Mouse (Mus musculus) WW6 (cell line): ENCODE measurements around the gene Olfr1056.
"Not testable (repeated sequence)": the region's sequence is repeated elsewhere in the genome, so short reads cannot be mapped to it uniquely, and the experiment has no call there.

ENCODE experiments used
- DNase-seq: peaks from one replicate; pipeline ENCODE4 v3.0.0-alpha.2; 2013; ENCODE audit warnings: low read depth, low spot score

The Olfr1056 gene

GRCm38 (mm10) chr2:86362369-86362768, at the start of gene Olfr1056:
Olfr1056 (minus strand) TSS chr2:86362469.
- no peak for DNase-seq

GRCm38 (mm10) chr2:86395114-86395513, 32.8 kb upstream of the Olfr1056 start:
- no peak for DNase-seq

- not testable (repeated sequence) for DNase-seq
Observed at GRCm38 (mm10) chr2:86388461-86388860, 26.2 kb upstream of the Olfr1056 start, which contains the start of gene Olfr1058. Olfr1058 (minus strand) TSS chr2:86388561.

GRCm38 (mm10) chr2:86378293-86378692, 16.0 kb upstream of the Olfr1056 start, which contains the start of gene Olfr1057:
Olfr1057 (minus strand) TSS chr2:86378393.
- DNase-seq, result no peak

GRCm38 (mm10) chr2:86366342-86366741, 4.1 kb upstream of the Olfr1056 start:
- not testable (repeated sequence) for DNase-seq

GRCm38 (mm10) chr2:86351751-86352150, 10.5 kb downstream of the Olfr1056 start:
- DNase-seq, result not testable (repeated sequence)

- DNase-seq, result no peak
Observed at GRCm38 (mm10) chr2:86350184-86350583, 12.1 kb downstream of the Olfr1056 start, which contains the start of gene Olfr1055. Olfr1055 (minus strand) TSS chr2:86350284.

GRCm38 (mm10) chr2:86335333-86335732, 26.9 kb downstream of the Olfr1056 start, which contains the start of gene Olfr1054:
Olfr1054 (minus strand) TSS chr2:86335433.
- DNase-seq, result no peak

GRCm38 (mm10) chr2:86315184-86315583, 47.1 kb downstream of the Olfr1056 start, which contains the start of gene Olfr1053:
Olfr1053 (minus strand) TSS chr2:86315284.
- DNase-seq, result no peak
